Mouse (Mus musculus) heart, postnatal 0 days (tissue): ENCODE data around the gene Pde8a. TPM values are rescaled to one million over a fixed set of nuclear protein-coding genes. Genes with fewer than 3 reads are reported as not detected.
A peak's percentile ranks its signal among the peaks of the same experiment; 100 is the strongest.

Experiments
- ATAC-seq: fragments of 200-750 bp; cut with Nextera tagmentation; 2 replicates; pipeline ENCODE4 v1.8.0; 2017; ENCODE audit warnings: low read depth, moderate number of reproducible peaks, moderate library complexity; ENCODE audit not compliant: insufficient read depth
- DNase-seq: peaks from one replicate; pipeline ENCODE4 v3.0.0-alpha.2; 2016; ENCODE audit warnings: low spot score
- H3K27ac ChIP-seq: fragments of 300-500 bp; sonication (generic); 2 replicates; pipeline ENCODE4 v1.5.1; 2014; ENCODE audit warnings: low read depth, mild to moderate bottlenecking
- H3K27me3 ChIP-seq: fragments of 300-500 bp; sonication (generic); 2 replicates; pipeline ENCODE4 v1.6.1; 2014; ENCODE audit warnings: low read length, mixed read lengths; ENCODE audit not compliant: control insufficient read depth, insufficient read depth
- H3K36me3 ChIP-seq: fragments of 300-500 bp; sonication (generic); replicated peaks from 2 replicates; pipeline ENCODE4 v1.6.1; 2014; ENCODE audit warnings: low read length, mixed read lengths; ENCODE audit not compliant: control insufficient read depth, insufficient read depth
- H3K4me1 ChIP-seq: fragments of 300-500 bp; sonication (generic); 2 replicates; pipeline ENCODE4 v1.6.1; 2014; ENCODE audit warnings: antibody characterized with exemption; ENCODE audit not compliant: control insufficient read depth, insufficient read depth
- H3K4me2 ChIP-seq: fragments of 300-500 bp; sonication (generic); 2 replicates; pipeline ENCODE4 v1.6.1; 2014; ENCODE audit warnings: low read depth, mild to moderate bottlenecking, low read length, moderate library complexity
- H3K4me3 ChIP-seq: fragments of 300-500 bp; sonication (generic); 2 replicates; pipeline ENCODE4 v1.5.1; 2014; ENCODE audit warnings: low read depth, low read length
- H3K9ac ChIP-seq: fragments of 300-500 bp; sonication (generic); replicated peaks from 2 replicates; pipeline ENCODE4 v1.6.1; 2014; ENCODE audit warnings: low read depth, low read length, mixed read lengths
- H3K9me3 ChIP-seq: fragments of 300-500 bp; sonication (generic); replicated peaks from 2 replicates; pipeline ENCODE4 v1.6.1; 2016; ENCODE audit warnings: low read length; ENCODE audit not compliant: control insufficient read depth
- CTCF ChIP-seq: IDR thresholded peaks from 2 replicates; pipeline ENCODE4 v1.5.1; 2016; ENCODE audit warnings: antibody characterized with exemption, control low read depth, low read depth
- EP300 ChIP-seq: IDR thresholded peaks from 2 replicates; pipeline ENCODE4 v1.6.1; 2016; ENCODE audit warnings: antibody characterized with exemption, low read depth
- whole genome bisulfite sequencing: fragments of 180-500 bp; shearing (Covaris S2); extraction: QIAGEN DNeasy Blood & Tissue Kit; methylation state at CpG from one replicate; pipeline ENCODE4 v1.1.7; 2014; 5-methylcytosine and 5-hydroxymethylcytosine counted together
- polyA plus RNA-seq: library from polyadenylated mRNA; unstranded; fragments of >200 nt; fragmentation: Nextera tagmentation; extraction: Ambion mirVana; gene quantifications from 2 replicates; pipeline ENCODE4 v1.2.1, GENCODE M21; 2015
- total RNA-seq: library from RNA; depleted of rRNA; stranded (reverse); fragments of >200 nt; gene quantifications from 2 replicates; pipeline ENCODE4 v1.2.3, GENCODE M21; 2014; ENCODE audit warnings: low replicate concordance

The Pde8a gene
- total and polyA plus RNA-seq, 2 experiments from 2014 or later, result 4.5 to 9.6 TPM

- no peaks in the 10 kb centered on the region for H3K9me3 ChIP-seq
- H3K4me3 ChIP-seq, result no peak overlapping the region
- no peak overlapping the region for H3K9ac ChIP-seq
- 55% methylated on average over 7 of the region's 7 CpGs for WGBS
- no peaks in the 10 kb centered on the region for H3K36me3 ChIP-seq
- H3K4me2 ChIP-seq, result no peak overlapping the region
- DNase-seq (no peak), ATAC-seq (no peak)
- no peaks in the 10 kb centered on the region for H3K4me1 ChIP-seq
- no peaks in the 10 kb centered on the region for H3K27me3 ChIP-seq
- TF ChIP-seq EP300, result no peak
- TF ChIP-seq CTCF, result no peak
- no peak overlapping the region for H3K27ac ChIP-seq
Measured at GRCm38 (mm10) chr7:81286456-81286855, 73.1 kb downstream of the Pde8a start.

- no peaks in the 10 kb centered on the region for H3K36me3 ChIP-seq
- no peak overlapping the region for H3K4me3 ChIP-seq
- H3K4me2 ChIP-seq, result no peak overlapping the region
- no peaks in the 10 kb centered on the region for H3K27me3 ChIP-seq
- DNase-seq (peak; percentile 46), ATAC-seq (no peak; the same call in 1 of the 2 replicates)
- peak; percentile 31 for TF ChIP-seq CTCF
- no peak for TF ChIP-seq EP300
- no peak overlapping the region for H3K27ac ChIP-seq
- no peak overlapping the region for H3K9ac ChIP-seq
- WGBS, result 34% methylated on average over 8 of the region's 8 CpGs
- no peaks in the 10 kb centered on the region for H3K9me3 ChIP-seq
- no peaks in the 10 kb centered on the region for H3K4me1 ChIP-seq
Measured at GRCm38 (mm10) chr7:81286946-81287345, 73.5 kb downstream of the Pde8a start.

- no peak overlapping the region for H3K4me2 ChIP-seq
- no peak overlapping the region for H3K27ac ChIP-seq
- H3K4me3 ChIP-seq, result no peak overlapping the region
- DNase-seq, result no peak
- no peaks in the 10 kb centered on the region for H3K27me3 ChIP-seq
- H3K9me3 ChIP-seq, result no peaks in the 10 kb centered on the region
- H3K9ac ChIP-seq, result no peak overlapping the region
- TF ChIP-seq CTCF (no peak), EP300 (no peak)
- 75% methylated on average over 2 of the region's 2 CpGs for WGBS
- no peaks in the 10 kb centered on the region; the same call in 1 of the 2 replicates for H3K36me3 ChIP-seq
- no peaks in the 10 kb centered on the region for H3K4me1 ChIP-seq
- no peak for ATAC-seq
Measured at GRCm38 (mm10) chr7:81295169-81295568, 81.8 kb downstream of the Pde8a start.

GRCm38 (mm10) chr7:81298206-81298605 lies 84.8 kb downstream of the Pde8a start:
- Histone ChIP-seq H3K27me3 (no peaks in the 10 kb centered on the region), H3K4me2 (no peak overlapping the region), H3K9me3 (no peaks in the 10 kb centered on the region), H3K4me3 (no peak overlapping the region), H3K36me3 (no peaks in the 10 kb centered on the region; the same call in 1 of the 2 replicates), H3K27ac (no peak overlapping the region), H3K9ac (no peak overlapping the region), H3K4me1 (no peaks in the 10 kb centered on the region)
- DNase-seq (no peak), ATAC-seq (no peak)
- 42% methylated on average over 6 of the region's 6 CpGs for WGBS
- TF ChIP-seq CTCF (no peak), EP300 (no peak)

- no peaks in the 10 kb centered on the region for H3K9me3 ChIP-seq
- TF ChIP-seq CTCF (no peak), EP300 (no peak)
- H3K9ac ChIP-seq, result no peak overlapping the region
- H3K36me3 ChIP-seq, result no peaks in the 10 kb centered on the region
- H3K4me2 ChIP-seq, result no peak overlapping the region
- H3K27ac ChIP-seq, result no peak overlapping the region
- 87% methylated on average over 7 of the region's 7 CpGs for WGBS
- no peaks in the 10 kb centered on the region for H3K4me1 ChIP-seq
- ATAC-seq, result no peak
- no peaks in the 10 kb centered on the region for H3K27me3 ChIP-seq
- no peak for DNase-seq
- H3K4me3 ChIP-seq, result no peak overlapping the region
Measured at GRCm38 (mm10) chr7:81301323-81301722, 87.9 kb downstream of the Pde8a start.

- TF ChIP-seq CTCF (0 out of 2 replicates have a peak, but pooled peaks have one; percentile 10), EP300 (no peak)
- 90% methylated on average over 2 of the region's 2 CpGs for WGBS
Measured at GRCm38 (mm10) chr7:81303682-81304081, 90.3 kb downstream of the Pde8a start.

More at GRCm38 (mm10) chr7:81303682-81304081, 90.3 kb downstream of the Pde8a start:
- ATAC-seq, result no peak
- no peak for DNase-seq
- Histone ChIP-seq H3K9me3 (no peaks in the 10 kb centered on the region), H3K27ac (no peak overlapping the region), H3K4me1 (no peaks in the 10 kb centered on the region), H3K4me3 (no peak overlapping the region), H3K9ac (no peak overlapping the region), H3K27me3 (no peaks in the 10 kb centered on the region), H3K4me2 (no peak overlapping the region), H3K36me3 (no peaks in the 10 kb centered on the region)
